Mouse (Mus musculus) CD4-positive, CD25-positive, alpha-beta regulatory T cell, adult 2 months (primary cell): Measurements from ENCODE around the gene Tceal9.
"Not testable (repeated sequence)": the region's sequence is repeated elsewhere in the genome, so short reads cannot be mapped to it uniquely, and the experiment has no call there.

Source experiments
- DNase-seq: peaks from one replicate; pipeline ENCODE4 v3.0.0-alpha.2; 2012; ENCODE audit warnings: low read depth, low spot score

Tceal9 gene

DNA sequence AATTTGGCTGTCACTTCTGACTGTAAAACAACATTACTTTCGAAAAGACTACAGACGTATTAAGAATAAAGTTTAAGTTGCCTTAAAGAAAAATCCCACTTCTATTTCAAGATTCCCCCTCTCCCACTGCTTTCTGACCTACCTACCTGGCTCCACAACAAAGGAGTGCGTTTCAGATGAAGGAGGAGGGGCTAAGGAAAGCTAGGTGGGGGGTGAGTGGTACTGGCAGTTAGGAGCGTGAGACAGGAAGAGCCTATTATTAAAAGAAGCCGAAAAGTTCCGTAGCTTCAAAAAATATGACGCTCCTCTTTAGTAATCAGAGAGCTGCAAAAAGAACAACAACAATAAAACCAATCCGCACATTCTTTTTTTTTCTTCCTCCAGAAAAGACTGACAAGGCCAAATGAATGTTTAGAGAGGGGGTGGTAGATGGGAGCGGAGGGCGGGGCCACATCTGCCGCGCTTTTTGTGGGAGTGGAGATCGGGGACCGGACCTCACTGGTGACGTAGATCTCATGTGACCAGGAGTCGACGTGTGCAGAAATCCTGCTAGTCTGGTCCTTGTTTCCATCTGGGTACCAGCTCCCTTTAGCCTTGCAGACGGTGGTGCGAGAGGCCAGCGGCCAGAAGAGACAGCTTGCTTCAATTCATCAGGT is at the start of gene Tceal9:
Tceal9 (plus strand) TSS at position 506 of the 656 bp plus-strand sequence.
- peak; percentile 82 for DNase-seq

DNA sequence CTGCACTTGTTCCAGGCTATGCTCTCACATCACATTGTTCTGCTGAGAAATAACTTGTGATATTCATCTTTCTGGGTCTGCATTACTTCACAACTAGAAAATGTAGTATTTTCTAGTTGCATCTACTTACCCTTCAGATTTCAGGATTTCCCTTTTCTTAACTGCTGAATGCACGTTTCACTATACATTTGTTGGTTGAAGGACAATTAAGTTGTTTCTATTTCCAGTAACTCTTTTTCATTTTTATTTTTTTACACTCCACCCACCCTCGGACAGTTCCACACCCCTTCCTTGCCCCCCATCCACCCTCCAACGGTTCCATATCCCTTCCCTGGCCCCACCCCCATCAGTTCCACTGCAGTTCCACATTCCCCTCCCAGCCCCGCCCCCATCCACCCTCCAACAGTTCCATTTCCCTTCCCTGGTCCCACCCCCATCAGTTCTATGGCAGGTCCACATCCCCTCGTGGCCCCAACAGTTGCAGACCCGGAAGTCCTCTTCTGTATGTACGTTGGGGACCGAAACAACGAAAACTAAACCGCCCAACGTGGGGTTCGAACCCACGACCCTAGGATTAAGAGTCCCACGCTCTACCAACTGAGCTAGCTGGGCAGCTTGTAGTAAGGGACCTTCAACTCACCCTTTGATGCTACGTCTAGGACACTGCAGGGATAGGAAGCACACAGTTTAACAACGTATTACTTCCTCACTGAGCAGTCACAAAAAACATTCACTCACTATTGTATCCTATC is 49.5 kb upstream of the Tceal9 start:
- no peak for DNase-seq

DNA sequence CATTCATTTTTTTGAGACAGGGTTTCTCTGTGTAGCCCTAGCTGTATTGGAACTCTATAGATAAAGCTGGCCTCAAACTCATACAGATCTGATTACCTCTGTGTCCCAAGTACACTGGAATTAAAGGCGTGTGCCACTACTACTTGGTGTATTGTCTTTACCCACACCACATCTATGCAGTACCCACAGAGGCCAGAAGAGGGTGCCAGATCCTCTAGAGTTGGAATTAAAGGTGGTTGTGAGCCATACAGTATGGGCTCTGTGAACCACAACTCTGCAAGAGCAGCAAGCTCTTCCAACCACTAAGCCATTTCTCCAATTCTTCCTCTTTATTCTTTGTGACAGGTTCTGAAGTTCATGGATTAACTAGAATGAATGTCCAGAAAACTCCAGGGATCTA is 48.0 kb upstream of the Tceal9 start:
- peak; percentile 31 for DNase-seq

DNA sequence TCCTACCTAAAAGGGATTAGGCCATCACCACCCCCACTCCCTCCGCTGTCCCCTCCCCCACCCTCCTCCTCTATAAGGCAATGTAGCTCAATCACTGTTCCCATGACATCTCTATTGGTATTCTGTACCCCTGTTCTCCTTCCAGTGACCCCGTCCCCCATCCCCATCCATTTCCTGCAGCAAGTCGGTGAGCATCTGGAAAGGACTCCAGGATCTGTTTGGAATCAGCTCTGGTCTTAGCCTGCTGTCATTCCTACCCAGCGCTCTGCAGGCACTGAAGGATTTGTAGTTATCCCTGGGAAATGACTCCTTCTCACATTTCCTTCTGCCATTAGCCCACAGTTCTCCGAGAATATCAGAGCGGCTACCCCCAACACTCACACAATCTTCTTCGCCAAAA is 41.6 kb upstream of the Tceal9 start:
- no peak for DNase-seq

DNA sequence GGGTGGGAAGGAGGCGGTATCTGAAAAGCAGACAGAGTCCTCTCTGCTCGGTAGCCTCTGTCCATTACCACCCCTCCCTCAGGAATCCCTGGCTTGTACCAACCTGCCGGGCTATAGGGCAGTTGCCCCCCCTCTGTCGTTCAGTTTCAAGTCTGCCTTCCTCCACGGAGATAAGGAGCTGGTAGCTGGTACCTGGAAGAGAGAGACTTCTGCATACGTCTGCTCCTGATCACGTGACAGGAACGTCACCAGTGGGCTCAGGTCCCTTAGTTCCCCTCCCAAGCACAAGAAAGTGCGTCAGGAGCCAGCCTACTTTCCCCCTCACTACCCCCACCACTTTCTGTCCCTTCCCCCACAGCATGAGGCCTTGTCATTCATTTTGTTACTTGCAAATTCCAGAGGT is 41.2 kb upstream of the Tceal9 start, which contains the start of gene Tceal5:
Tceal5 (minus strand) TSS at position 213 of the 403 bp plus-strand sequence.
- DNase-seq = no peak

DNA sequence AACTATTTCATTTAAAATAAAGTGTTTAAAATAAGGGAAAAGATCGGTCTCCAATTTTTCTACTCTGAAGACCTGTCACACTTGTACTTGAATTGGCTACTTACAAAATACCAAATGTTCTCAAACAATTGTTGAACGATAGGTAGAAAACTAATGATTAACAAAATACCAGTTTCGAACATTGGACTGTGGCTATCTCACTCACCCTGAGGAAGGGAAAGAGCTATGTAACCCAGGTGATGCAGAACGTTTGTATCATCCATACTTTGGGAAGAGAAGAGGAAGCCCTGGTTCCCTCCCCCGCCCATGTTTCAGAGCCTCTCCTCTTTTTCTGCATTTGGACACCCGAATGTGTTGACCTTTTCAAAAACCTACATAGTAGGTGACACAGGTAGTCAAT is 40.5 kb upstream of the Tceal9 start:
- no peak for DNase-seq

DNA sequence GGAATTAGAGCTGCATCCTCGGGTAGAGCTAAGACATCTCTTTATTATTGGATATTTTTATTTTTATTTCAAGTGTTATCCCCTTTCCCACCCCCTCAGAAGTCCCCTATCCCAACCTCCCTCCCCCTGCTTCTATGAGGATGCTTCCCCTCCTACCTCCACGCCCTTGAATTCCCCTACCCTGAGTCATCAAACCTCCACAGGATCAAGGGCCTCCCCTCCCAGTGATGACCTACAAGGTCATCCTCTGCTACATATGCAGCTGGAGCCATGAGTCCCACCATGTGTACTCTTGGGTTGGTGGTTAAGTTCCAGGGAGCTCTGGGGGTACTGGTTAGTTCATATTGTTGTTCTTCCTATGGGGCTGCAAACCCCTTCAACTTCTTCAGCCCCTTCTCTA is 31.5 kb upstream of the Tceal9 start:
- no peak for DNase-seq

DNA sequence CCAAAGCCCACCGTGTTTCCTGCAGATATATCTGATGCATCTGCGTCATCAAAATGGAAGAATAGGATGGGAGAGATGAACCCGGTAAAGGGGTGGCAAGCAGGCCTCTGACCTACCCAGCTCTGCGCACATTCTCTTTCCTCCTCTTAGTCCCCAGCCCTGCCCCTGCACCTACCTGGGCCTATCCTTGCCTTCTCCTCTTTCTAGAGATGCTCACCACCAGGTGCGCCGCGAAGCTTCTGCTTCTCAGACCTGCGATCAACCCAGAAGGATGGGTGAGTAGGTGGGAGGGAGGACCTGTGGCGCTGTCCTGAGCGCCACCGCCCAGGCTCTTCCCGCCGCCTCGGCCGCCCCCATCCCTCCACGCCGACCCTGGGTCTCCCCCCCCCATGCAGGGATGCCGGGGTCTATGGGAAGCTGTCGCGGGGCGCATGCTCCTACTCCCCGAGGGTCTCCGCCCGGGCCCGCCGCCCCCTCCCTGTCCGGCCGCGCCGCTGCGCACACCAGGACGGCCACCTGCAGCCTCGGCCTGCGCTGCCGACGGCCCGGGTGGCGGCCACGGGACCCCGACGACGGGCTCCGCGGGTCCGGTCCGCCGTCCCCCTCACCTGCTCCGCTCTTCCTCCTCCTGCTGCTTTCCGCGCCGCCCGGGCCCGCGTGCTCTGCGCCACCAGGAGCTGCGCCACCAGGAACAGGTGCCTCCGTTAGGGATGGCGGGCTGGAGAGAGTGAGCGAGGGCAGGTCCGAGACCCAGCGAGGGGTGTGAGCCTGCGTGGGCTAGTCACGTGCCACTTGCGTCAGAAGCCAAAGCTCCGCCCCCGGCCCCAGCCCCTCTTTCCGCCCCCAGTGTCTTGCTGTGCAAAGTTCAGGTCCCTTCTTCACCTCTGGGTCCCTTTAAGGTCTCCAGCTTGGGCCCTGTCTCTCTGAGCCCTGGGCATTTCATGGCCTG is 29.9 kb upstream of the Tceal9 start, which contains the start of the genes Tceal7 and Bex1:
Tceal7 (plus strand) TSS at position 51 of the 949 bp plus-strand sequence.
Bex1 (minus strand) TSS at position 785 of the 949 bp plus-strand sequence.
- DNase-seq = not testable (repeated sequence)

DNA sequence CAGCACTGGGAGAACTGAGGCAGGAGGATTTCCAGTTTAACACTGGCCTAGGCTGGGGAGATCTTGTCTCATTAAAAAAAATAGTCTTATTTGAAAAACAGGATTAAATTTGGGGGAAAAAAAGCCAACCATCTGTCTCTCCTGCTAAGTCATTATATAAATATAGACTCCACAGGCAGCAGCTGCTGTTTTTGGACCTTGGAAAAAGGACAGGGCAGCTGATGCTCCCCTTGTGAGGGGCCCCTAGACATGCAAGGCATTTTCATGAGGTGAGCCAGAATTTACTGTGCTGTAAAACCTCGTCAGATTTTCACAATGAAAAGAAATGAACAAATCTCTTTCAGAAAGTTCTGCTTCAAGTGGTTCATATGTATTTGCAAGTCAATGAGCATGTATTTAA is 28.6 kb upstream of the Tceal9 start:
- DNase-seq = no peak

DNA sequence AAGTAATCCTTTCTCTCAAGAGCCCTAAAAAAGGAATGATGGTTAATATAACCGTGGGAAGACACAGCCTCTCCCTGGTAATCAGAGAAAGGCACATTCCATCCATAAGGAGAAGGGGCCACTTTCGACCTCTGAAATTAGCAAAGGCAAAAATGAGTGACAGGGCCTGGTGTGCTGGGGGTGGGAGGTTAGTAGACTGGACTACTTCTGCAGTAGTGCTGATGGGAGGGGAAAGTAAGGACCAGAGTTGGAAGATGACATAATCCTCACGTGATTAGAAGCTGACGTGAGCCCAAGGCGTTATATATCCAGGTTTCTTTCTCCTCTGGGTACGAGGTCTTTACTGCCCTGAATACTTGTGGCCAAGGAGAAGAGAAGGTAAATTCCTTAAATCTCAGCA is 21.2 kb upstream of the Tceal9 start:
- DNase-seq = no peak

DNA sequence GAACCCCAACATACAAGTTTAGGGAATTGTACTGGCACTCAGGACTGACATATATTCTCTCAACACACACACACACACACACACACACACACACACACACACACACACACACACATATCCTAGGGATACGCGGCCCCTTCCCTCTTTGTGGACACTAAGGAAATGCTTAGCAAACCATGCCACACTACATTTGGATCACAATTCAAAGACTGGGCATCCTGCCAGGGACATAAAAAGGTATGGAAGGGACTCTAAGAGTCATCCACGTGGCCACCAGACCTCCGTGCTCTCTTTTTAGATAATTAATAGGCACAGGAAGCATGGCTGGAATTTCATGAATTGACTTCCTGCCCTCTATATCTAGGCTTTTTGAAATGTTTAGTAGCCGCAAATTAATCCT is 17.1 kb upstream of the Tceal9 start:
- no peak for DNase-seq

DNA sequence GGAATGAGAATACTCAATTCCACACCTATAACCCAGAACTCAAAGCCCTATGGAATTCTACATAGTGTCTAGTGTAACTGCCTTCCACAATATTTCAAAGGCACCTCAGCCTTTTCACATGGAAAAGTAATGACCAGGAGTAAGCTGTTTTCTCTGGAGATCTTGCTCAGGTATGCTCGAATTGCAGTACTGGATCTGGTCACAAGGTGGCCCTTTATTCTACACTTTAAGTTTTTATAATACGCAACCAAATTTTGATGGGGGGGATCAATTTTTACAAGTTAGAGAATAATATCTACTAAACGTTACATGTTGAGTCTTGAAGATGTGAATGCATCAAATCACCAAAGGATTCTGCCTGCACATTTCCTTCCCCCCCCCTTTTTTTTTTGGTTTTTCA is 6.8 kb upstream of the Tceal9 start:
- DNase-seq = peak; percentile 65

DNA sequence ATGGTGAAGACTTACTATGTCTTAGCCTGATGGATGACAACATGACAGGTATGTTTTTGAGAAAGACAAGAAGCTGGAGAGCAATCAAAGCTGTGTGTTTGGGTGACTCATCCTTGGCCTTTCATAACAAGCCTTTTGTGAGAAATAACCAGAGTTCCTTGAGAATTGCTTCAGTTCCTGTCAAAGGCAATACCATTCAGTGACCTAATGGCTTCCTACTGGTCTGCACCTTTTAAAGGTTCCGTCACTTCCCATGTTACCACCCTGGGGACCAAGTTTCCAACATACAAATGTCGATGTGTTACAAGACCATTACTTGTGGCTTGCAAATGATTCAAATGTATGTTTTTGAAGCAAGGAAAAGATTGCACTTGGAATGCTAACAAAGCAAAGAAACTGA is 1.7 kb upstream of the Tceal9 start:
- DNase-seq = no peak

DNA sequence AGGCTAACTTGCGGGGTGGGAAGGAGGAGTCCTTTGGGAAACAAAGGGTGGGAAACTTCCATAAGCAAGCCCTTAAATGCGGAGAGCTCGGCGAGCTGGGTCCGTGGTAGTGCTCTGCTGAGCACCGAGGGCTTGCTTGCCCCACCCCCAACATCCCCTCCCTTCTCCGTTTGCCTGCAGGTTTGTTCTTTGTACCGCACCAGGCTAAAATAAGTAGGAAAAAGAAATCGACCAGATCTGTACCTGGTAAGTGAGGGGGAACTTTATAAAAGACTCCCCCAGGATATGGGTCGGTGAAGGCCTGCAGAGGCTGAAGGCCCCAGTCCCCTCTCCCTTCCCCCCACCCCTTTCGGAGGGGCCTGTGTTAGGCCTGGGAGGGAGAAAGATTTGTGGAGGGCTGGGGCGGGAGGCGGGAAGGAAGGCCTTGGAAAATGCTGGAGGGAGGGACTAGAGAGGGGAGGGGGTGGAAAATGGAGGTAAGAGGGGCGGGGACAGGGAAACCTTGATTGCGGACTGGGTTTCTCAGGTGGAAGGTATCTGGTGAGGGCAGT is 717 bp downstream of the Tceal9 start:
- peak; percentile 40 for DNase-seq

DNA sequence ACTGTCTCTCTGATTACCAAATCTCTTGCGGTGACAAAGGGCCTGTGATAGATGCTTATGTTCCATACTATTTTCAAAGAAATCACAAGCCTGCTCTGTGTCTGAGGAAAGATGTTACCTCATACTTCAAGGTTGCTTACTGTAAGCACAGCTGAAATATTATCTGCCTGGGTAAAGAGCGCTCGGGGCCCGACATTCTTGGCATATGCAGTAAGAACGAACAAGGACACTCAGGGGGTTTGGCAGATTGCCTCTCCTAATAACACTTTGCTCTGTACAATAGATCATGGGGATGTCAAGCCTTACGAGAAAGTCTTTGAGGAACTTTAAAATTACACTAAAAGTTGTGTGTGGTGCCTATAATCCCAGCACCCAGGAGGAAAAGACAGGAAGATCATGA is 3.9 kb downstream of the Tceal9 start:
- no peak for DNase-seq

DNA sequence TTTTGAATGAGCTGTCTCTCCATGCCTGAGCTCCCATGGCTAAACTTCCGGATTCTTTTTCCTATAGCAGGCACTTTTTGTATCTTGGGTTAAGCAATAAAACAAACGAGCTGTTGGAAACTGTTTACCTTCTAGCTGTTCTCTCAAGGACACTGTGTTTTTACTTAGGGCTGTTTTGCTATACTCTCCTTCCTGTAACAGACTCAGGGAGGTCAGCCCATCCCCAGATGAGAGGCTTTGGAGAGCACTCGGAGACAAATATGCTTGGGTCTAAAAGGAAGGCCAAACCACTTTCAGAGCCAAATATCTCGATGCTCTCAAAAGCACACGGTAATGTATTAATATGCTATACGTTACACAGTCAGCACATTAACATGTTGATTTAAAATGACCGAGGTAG is 4.8 kb downstream of the Tceal9 start:
- DNase-seq = no peak

DNA sequence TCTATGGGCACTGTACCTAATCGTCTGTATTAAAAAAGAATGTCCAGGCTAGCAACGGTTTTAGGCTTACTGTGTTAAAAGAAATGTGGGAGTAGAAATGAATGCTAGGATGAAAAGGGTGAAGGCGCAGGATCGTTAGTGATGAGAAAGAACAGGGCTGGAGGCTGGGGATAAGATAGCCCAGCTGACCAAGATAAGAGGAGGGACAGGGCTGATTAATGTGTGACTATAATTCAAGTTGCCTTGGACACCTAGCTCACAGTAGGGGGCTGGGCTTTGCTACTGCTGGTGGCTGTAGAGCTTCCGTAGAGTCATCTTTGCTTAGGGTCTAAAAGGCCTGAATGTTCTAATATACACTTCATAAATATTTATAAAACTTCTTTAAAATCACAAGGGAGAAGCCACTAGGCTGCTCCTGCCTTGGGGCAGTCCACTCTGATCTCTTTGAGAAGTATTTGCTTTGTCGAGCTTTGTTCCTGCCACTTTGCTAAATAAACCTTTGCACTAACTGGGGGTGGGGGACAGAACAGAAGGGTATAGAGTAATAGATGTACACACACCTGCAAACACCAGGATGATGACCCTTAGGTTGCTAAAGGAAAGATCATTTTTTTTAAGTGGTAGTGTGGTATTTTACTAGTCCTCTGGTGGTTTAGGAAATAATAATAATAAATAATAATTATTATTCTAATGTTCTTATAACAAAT is 7.3 kb downstream of the Tceal9 start:
- no peak for DNase-seq

DNA sequence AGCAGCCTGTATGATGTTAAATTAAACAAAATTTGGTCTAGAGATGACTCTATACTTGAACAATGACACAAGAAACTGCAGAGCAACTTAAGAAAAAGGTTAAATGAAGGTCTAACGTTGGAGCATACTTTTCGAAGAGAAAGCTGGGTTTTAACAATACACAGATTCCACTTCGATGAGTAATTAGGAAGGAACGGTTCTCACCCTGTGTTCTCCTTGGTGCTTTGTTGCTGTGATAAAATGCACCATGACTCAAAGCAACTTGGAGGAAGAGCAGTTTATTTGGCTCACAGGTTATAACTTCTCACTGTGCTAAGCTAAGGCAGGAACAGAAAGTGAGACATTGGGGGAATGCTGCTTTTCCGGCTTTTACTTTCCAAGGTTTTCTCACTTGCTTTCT is 22.8 kb downstream of the Tceal9 start:
- DNase-seq = no peak

DNA sequence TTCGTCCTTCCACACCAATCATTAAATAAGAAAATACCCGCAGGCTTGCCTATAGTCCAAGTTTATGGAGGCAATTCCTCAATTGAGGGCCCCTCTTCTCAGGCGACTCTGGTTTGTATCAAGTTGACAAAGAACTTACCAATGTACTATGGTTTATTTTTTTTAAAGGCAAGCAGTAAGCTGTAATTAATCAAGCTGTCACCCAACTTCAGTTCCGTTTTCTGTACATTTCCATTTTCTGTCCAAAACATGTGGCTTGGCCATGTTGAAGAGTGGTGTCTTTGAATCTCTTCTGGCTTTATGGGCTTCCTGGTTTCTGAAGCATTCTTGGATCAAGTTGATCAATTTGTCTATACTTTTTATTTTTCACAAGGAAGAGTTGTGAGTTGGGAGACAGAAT is 23.3 kb downstream of the Tceal9 start:
- no peak for DNase-seq

DNA sequence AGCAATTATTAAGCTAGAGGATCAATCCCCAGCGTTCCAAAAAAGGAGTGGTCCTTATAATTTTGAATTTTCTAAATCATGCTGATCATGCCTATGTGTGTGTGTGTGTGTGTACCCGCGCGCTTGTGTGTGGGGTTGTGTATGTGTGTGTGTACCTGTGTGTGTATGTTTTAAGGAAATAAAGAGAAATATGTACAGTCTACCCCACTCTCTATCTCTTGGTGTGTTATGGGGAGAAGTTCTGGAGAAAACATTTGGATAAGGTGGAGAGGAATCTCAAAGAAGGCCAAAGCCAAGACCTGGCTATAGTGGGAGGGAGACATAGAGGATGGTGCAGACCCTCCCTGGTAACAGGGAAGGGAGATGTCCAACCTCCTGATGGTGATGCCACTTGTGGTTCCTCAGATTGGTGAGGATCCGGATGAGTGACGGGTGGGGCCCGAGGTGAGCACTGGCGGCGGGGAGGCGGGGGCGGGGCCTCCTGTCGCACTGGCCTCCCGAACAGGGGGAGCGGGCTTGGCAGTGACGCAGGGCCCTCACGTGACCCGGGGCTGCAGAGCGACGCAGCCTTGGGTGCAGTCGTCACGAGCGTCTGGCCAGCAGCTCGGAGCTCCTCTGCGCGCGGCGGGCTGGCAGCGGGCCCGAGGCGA is 25.0 kb downstream of the Tceal9 start, which contains the start of gene Bex3:
Bex3 (plus strand) TSS at position 511 of the 650 bp plus-strand sequence.
- DNase-seq = not testable (repeated sequence)
